Mouse (Mus musculus): ENCODE results near the gene Shc2. TPM values are rescaled to one million over a fixed set of nuclear protein-coding genes. Genes with fewer than 3 reads are reported as not detected.
A peak's percentile ranks its signal among the peaks of the same experiment; 100 is the strongest.

Shc2 gene
- polyA plus RNA-seq, 1 experiment from 2014 or later: 2.7 TPM

DNA sequence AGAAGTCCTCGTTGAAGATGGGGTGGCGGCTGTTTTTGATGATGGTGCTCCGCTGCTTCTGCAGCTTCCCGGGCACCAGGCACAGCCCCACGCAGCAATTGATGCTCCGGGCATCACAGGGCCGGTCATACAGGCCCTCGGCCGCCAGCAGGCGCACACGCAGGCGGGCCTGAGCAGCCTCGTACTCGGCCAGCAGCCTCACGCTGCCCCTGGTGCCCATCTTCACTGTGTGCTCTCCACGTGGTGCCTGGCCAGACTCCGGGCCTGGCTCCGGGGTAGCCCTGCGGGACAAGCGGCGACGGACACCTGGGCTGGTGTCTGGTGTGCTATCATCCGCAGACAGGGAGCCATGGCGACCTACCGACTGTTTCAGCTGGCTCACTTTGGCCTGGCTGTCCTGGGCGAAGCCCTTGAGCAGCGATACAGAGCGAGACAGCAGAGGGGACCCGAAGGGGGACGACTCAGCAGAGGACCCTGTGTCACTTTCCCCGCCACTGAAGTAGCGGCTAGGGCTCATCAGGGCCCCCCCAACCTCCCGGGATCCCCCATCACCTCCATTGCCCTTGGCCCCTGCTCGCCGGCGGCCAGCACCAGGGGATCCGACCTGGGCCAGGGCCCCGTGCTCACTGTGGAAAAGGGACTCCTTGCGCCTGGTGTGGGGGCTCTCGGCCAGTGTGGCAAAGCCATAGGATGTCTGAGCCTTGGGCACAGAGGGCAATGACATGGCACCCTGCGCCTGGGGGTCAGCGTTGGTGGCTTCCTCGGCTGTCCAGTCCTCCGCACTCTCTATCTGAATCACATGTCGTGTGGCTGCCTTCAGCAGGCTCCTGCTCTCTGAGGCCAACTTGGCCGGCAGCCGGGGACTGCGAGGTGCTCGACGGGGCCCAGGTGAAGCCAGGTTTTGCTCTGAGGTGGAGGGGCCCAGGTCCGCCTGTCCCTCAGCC lies 25.3 kb downstream of the Shc2 start:
- ATAC-seq (ENCODE audit: insufficient number of reproducible peaks, low FRiP score): no peak; the same call in 1 of the 2 replicates
- WGBS: 12% methylated on average over 51 of the region's 51 CpGs
- H3K27me3 ChIP-seq (replicated peaks): peaks cover 69% of the 10 kb centered on the region
- peaks cover 21% of the 10 kb centered on the region for H3K4me1 ChIP-seq (replicated peaks)
- H3K36me3 ChIP-seq: no peaks in the 10 kb centered on the region
- H3K4me2 ChIP-seq: peak overlapping the region; percentile 94
- H3K27ac ChIP-seq (ENCODE audit: poor library complexity, severe bottlenecking): no peak overlapping the region
- no peak overlapping the region for H3K9ac ChIP-seq
- H3K9me3 ChIP-seq (replicated peaks): no peaks in the 10 kb centered on the region
- H3K4me3 ChIP-seq: peak overlapping the region; percentile 18

DNA sequence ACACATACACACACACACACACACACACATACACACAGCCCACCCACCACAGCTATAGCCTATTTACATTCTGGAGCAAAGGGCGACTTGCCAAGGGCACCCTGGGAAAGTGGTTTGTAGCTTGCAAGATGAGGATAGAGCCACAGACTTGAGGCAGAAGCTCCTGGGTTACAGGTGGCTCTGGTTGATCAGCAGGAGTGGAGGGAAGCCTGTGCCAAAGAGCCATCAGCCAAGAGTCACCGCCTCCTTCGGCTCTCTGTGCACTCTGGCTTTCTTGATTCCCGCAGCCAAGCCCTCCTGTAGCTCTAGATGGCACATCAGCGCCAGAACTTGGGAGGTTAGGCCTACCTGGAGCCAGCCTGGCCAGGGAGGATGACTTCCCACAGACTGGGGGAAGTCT lies 26.4 kb downstream of the Shc2 start:
- Histone ChIP-seq H3K9me3 (replicated peaks) (no peaks in the 10 kb centered on the region), H3K4me2 (no peak overlapping the region), H3K36me3 (no peaks in the 10 kb centered on the region), H3K4me1 (replicated peaks) (peaks cover 21% of the 10 kb centered on the region), H3K27me3 (replicated peaks) (peaks cover 69% of the 10 kb centered on the region), H3K27ac (ENCODE audit: poor library complexity, severe bottlenecking) (no peak overlapping the region), H3K9ac (no peak overlapping the region), H3K4me3 (no peak overlapping the region)
- WGBS: 37% methylated on average over 5 of the region's 5 CpGs
- no peak for ATAC-seq (ENCODE audit: insufficient number of reproducible peaks, low FRiP score)

DNA sequence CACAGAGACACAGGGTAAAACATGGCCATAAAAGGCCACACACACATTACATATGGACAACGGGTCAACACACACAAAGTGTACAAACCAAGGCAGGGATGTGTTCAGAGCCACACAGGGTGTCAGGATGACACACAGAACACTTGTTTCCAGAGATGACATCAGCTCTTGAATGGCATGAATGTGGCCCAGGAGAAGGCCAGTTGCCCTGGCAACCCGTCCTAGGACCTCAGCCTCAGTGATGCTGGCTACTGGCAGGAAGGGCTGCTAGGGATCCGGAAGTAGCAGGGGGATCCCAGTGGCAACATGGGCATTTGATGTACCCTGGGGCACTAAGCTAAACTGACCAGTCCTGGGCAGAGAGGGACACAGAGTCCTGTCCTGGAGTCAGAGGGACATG lies 28.4 kb downstream of the Shc2 start:
- no peak overlapping the region for H3K9ac ChIP-seq
- no peaks in the 10 kb centered on the region for H3K9me3 ChIP-seq (replicated peaks)
- H3K4me1 ChIP-seq (replicated peaks): peaks cover 21% of the 10 kb centered on the region
- H3K4me3 ChIP-seq: no peak overlapping the region
- no peak for ATAC-seq (ENCODE audit: insufficient number of reproducible peaks, low FRiP score)
- H3K4me2 ChIP-seq: no peak overlapping the region
- peaks cover 66% of the 10 kb centered on the region for H3K27me3 ChIP-seq (replicated peaks)
- no peak overlapping the region for H3K27ac ChIP-seq (ENCODE audit: poor library complexity, severe bottlenecking)
- H3K36me3 ChIP-seq: no peaks in the 10 kb centered on the region
- WGBS: 81% methylated on average over 3 of the region's 3 CpGs

DNA sequence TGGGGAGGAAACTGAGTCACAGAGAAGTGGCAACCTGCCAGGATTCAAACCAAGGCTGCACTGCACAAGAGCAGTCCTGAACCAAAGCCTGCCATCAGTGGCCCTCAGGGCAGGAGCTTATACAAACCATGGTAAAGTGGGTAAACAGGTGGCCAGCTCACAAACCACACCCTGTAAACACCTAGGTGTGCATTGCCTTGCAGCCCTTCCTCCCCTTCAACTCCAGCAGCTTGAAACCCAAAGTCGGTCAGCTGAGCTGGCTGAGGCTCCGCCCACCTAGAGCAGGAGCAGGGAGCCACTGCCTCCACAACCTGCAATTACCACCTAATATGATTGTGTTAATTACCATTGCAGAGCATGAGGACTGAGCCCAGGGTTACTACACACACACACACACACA lies 29.8 kb downstream of the Shc2 start:
- Histone ChIP-seq H3K9me3 (replicated peaks) (no peaks in the 10 kb centered on the region), H3K27me3 (replicated peaks) (peaks cover 52% of the 10 kb centered on the region), H3K9ac (peak overlapping the region; percentile 6; the same call in 1 of the 2 replicates), H3K27ac (ENCODE audit: poor library complexity, severe bottlenecking) (no peak overlapping the region), H3K4me3 (no peak overlapping the region), H3K4me2 (no peak overlapping the region), H3K4me1 (replicated peaks) (peaks cover 14% of the 10 kb centered on the region), H3K36me3 (no peaks in the 10 kb centered on the region)
- ATAC-seq (ENCODE audit: insufficient number of reproducible peaks, low FRiP score): no peak
- WGBS: 28% methylated on average over 2 of the region's 2 CpGs

DNA sequence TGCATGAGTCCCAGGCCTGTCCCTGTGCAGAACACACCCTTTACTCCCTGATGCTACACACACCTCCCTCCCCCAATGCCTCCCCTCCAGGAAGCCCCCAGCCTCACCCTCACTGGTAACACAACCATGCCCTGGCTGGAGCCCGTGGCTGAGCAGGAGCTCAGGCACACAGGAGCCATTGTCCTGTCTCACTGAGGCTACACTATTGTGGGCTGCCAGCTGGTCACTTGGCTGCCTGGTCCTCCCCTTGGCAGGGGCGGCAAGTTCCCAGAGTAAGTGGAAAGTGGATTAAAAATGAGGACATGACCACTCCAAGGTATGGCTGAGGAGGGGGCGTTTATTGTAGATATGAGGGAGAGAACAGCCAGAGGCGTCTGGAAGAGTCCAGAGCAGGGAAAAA lies 31.2 kb downstream of the Shc2 start:
- Histone ChIP-seq H3K9ac (no peak overlapping the region), H3K36me3 (no peaks in the 10 kb centered on the region), H3K27me3 (replicated peaks) (peaks cover 39% of the 10 kb centered on the region), H3K4me2 (no peak overlapping the region), H3K27ac (ENCODE audit: poor library complexity, severe bottlenecking) (no peak overlapping the region), H3K4me1 (replicated peaks) (peaks cover under 1% of the 10 kb centered on the region), H3K9me3 (replicated peaks) (no peaks in the 10 kb centered on the region), H3K4me3 (no peak overlapping the region)
- no peak for ATAC-seq (ENCODE audit: insufficient number of reproducible peaks, low FRiP score)
- 53% methylated on average over 4 of the region's 4 CpGs for WGBS

DNA sequence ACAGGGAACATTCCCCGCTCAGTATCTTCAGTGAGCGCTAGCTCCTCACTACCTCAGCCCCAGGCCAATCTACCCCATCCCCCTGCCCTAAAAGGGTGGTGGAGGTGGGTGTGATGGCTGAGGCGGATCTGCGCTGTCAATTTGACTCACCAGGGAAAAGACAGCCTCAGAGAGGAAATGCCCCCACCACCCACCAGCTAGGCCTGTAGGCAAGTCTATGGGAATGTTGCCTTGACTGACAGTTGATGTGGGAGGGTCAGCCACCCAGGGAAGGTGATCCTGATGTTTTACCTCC lies 39.8 kb downstream of the Shc2 start:
- H3K4me3 ChIP-seq: no peak overlapping the region
- no peak overlapping the region for H3K9ac ChIP-seq
- H3K4me1 ChIP-seq (replicated peaks): no peaks in the 10 kb centered on the region
- 58% methylated on average over 4 of the region's 4 CpGs for whole genome bisulfite sequencing
- ATAC-seq (ENCODE audit: insufficient number of reproducible peaks, low FRiP score): no peak
- H3K36me3 ChIP-seq: no peaks in the 10 kb centered on the region
- H3K9me3 ChIP-seq (replicated peaks): no peaks in the 10 kb centered on the region
- no peak overlapping the region for H3K27ac ChIP-seq (ENCODE audit: poor library complexity, severe bottlenecking)
- no peak overlapping the region for H3K4me2 ChIP-seq
- peaks cover 28% of the 10 kb centered on the region for H3K27me3 ChIP-seq (replicated peaks)

DNA sequence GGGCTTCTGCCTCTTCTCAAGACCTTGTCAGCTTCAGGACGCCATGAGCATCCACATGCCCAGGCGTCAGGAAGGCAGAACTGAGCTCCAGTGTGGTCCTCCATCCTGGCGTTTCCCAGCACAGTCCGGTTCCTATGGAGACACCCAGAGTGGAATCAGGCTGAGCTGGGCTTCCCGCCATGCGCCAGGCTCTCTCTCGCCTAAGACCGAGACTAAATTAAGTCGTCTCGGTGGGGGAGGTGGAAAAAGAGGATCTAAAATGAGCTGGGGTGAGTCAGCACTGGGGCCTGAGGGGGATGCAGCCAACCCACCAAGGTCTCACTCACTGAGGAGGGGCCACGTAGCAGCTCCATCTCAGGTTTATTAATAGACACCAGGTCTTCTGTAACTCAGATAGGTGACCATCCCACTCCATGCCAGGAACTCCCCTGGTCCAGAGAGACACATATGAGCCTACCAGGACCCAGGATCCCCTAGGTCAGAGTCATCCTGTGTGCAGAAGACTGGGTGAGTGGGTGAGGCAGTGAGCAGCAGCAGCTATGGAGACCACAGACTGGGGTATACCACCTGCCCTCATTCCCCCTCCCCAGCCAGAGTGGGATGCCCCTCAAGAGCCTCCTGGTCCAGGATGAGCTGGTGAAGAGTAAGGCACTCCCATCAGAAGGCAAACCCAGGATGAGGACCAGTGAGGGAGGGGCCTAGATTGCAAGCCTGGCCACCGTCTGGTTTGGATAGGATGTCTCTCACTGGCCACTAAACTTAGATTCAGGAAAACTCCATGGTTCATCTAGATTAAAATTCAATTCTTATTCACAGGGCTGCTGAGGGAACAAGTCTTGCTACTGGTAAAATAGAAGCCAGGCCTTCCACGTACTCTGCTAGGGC lies 40.4 kb downstream of the Shc2 start:
- no peak overlapping the region for H3K9ac ChIP-seq
- 32% methylated on average over 13 of the region's 13 CpGs for WGBS

DNA sequence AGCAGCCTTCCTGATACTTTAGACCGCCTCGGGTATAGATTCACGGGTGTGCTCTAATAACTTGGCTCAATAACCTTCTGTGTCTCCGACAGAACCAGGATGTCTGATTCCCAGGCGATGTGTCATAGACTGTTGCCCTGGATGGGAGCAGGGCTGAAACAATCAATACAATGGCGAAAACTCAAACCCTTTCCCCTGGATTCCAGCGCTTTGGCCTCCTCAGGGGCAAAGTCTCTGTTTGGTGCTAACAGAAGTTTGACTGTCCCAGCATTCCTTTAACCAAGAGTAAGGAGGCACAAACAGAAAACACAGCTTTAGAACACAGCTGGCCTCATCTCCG lies 42.2 kb downstream of the Shc2 start:
- no peaks in the 10 kb centered on the region for H3K4me1 ChIP-seq (replicated peaks)
- WGBS: 56% methylated on average over 8 of the region's 8 CpGs
- no peak overlapping the region for H3K4me2 ChIP-seq
- H3K9me3 ChIP-seq (replicated peaks): no peaks in the 10 kb centered on the region
- H3K9ac ChIP-seq: no peak overlapping the region
- H3K36me3 ChIP-seq: no peaks in the 10 kb centered on the region
- no peak for ATAC-seq (ENCODE audit: insufficient number of reproducible peaks, low FRiP score)
- H3K27ac ChIP-seq (ENCODE audit: poor library complexity, severe bottlenecking): no peak overlapping the region
- peaks cover 28% of the 10 kb centered on the region for H3K27me3 ChIP-seq (replicated peaks)
- H3K4me3 ChIP-seq: no peak overlapping the region

More for the DNA sequence above, 40.4 kb downstream of the Shc2 start:
- peaks cover 28% of the 10 kb centered on the region for H3K27me3 ChIP-seq (replicated peaks)
- no peak overlapping the region for H3K27ac ChIP-seq (ENCODE audit: poor library complexity, severe bottlenecking)
- no peaks in the 10 kb centered on the region for H3K36me3 ChIP-seq
- H3K4me3 ChIP-seq: no peak overlapping the region
- no peaks in the 10 kb centered on the region for H3K9me3 ChIP-seq (replicated peaks)
- H3K4me2 ChIP-seq: no peak overlapping the region
- no peaks in the 10 kb centered on the region for H3K4me1 ChIP-seq (replicated peaks)
- ATAC-seq (ENCODE audit: insufficient number of reproducible peaks, low FRiP score): no peak

DNA sequence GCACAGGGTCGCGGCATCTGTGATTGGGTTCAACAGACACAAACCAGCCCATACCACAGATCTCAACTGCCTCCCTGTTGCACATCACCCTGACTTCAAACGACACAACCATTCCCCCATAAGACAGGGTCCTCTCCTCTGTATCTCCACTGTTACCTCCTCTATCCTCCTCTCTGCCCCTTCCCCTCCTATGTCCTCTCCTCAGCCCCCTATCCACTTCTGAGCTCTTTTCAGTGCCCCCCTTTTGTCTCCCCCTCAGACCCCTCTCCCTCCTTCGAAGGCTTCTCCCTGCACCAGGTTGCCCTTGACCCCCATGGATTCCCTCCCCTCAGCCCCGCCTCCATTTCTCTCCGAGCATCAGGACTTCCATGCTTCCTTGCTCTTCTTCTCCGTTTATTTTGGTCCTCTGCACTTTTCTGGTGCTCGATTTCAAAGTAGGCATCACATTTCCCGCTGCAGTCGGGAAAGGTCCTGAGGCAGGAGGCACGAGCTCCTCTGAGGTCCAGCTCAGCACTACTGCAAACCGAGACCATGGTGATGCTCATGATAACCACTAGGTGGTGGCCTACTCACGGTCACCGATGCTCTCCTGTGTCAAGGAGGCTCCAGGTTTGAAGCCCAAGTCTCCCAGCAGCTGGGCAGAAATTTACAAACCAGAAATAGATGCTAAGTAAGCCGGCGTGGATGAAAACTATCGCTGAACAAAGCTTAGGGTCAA lies 42.7 kb downstream of the Shc2 start:
- no peak overlapping the region for H3K27ac ChIP-seq (ENCODE audit: poor library complexity, severe bottlenecking)
- ATAC-seq (ENCODE audit: insufficient number of reproducible peaks, low FRiP score): 0 out of 2 replicates have a peak, but pooled peaks have one; percentile 53
- peaks cover 28% of the 10 kb centered on the region for H3K27me3 ChIP-seq (replicated peaks)
- no peak overlapping the region for H3K4me2 ChIP-seq
- WGBS: 15% methylated on average over 17 of the region's 17 CpGs
- H3K4me1 ChIP-seq (replicated peaks): no peaks in the 10 kb centered on the region
- H3K9me3 ChIP-seq (replicated peaks): no peaks in the 10 kb centered on the region
- no peak overlapping the region for H3K4me3 ChIP-seq
- H3K9ac ChIP-seq: no peak overlapping the region
- no peaks in the 10 kb centered on the region for H3K36me3 ChIP-seq

DNA sequence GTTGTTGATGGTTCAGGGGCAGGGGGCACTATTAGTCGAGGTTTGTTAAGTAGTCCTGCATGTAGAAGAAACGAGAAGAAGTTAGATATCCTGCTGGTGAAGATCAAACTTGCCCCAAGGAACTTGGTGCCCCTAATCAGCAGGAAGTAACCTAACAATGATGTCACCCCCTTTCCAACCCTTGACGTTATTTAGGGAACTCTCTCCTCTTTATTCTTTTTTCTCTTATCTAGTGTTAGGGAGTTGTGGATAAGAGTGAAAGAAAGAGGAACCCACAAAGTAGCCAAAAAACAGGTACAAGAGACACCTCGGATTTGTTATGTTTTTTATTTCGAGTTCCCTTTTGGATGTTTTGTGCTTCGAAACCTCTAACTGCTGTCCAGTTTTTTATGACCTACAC lies 43.6 kb downstream of the Shc2 start:
- ATAC-seq (ENCODE audit: insufficient number of reproducible peaks, low FRiP score): no peak
- Histone ChIP-seq H3K4me1 (replicated peaks) (no peaks in the 10 kb centered on the region), H3K27ac (ENCODE audit: poor library complexity, severe bottlenecking) (no peak overlapping the region), H3K4me3 (no peak overlapping the region), H3K4me2 (no peak overlapping the region), H3K27me3 (replicated peaks) (peaks cover 28% of the 10 kb centered on the region), H3K36me3 (no peaks in the 10 kb centered on the region), H3K9me3 (replicated peaks) (no peaks in the 10 kb centered on the region), H3K9ac (no peak overlapping the region)
- WGBS: 40% methylated on average over 6 of the region's 6 CpGs

DNA sequence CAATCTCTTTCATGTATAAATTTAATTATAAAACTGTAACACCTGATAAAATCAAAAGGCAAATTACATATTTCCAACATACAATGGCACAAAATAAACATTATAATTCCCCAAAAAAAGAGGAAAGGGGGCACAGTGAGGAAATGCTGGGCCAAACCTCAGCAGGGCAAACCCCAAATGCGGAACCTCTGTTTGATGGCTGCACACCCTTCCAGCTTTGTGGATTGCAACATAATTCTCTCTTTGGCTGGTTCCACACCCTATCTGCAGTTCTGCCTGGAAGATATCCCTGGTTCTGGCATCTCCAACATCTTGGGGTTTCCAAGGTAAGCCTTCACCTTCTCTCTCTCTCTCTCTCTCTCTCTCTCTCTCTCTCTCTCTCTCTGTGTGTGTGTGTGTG lies 47.0 kb downstream of the Shc2 start:
- WGBS: 91% methylated on average over 1 of the region's 1 CpGs
- Histone ChIP-seq H3K4me2 (no peak overlapping the region), H3K27me3 (replicated peaks) (peaks cover 26% of the 10 kb centered on the region), H3K36me3 (no peaks in the 10 kb centered on the region), H3K4me3 (no peak overlapping the region), H3K9ac (no peak overlapping the region), H3K27ac (ENCODE audit: poor library complexity, severe bottlenecking) (no peak overlapping the region), H3K9me3 (replicated peaks) (no peaks in the 10 kb centered on the region), H3K4me1 (replicated peaks) (no peaks in the 10 kb centered on the region)
- ATAC-seq (ENCODE audit: insufficient number of reproducible peaks, low FRiP score): no peak

Data from heart, embryonic 12.5 days (tissue).